Mouse (Mus musculus): ENCODE measurements at regions not wholly inside any gene's neighbourhood (a gene's known extent, or its start where the extent isn't known, plus 50 kb on each side); places are given as distances from the start of the nearest gene placed in this dataset.

DNA sequence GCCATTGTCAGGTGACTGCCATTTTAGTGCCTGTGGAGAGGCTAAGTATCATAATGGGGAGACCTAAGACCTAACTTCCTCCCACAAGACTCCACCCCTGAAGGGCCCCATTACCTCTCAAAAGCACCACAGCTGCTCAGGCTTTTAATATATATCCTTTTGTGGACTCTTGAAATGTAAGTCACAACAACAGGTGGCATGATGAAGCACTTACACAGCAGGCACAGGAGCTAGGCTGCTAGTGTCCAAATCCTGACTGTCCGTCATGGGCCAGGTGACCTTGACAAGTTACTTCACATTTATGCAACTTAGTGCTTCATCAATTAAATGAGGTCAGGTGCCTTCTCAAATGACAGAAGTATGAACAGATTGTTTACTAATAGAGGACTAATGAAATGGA is 57.2 kb upstream of the Fyn start:
- TF ChIP-seq CTCF (IDR thresholded peaks at IDR 0.05) (no peak), EP300 (IDR thresholded peaks at IDR 0.05) (no peak)

Measured in lung, postnatal 0 days (tissue).